Mouse (Mus musculus) brain, adult 2 months (tissue): ENCODE measurements around the gene Ern1.
"Not testable (repeated sequence)": the region's sequence is repeated elsewhere in the genome, so short reads cannot be mapped to it uniquely, and the experiment has no call there.

Experiments
- DNase-seq: peaks from one replicate; pipeline ENCODE4 v3.0.0; 2011; ENCODE audit warnings: low read depth, low spot score

Ern1 gene

GRCm38 (mm10) chr11:106502631-106503424 lies 15.2 kb upstream of the Ern1 start:
- peak; percentile 31 for DNase-seq

- DNase-seq: no peak
Measured at GRCm38 (mm10) chr11:106502159-106502505, 14.5 kb upstream of the Ern1 start.

- DNase-seq: peak; percentile 82
Measured at GRCm38 (mm10) chr11:106501308-106502158, 13.9 kb upstream of the Ern1 start.

- DNase-seq: peak; percentile 100
Measured at GRCm38 (mm10) chr11:106500393-106501307, 13.0 kb upstream of the Ern1 start.

GRCm38 (mm10) chr11:106498739-106499379 lies 11.2 kb upstream of the Ern1 start:
- no peak for DNase-seq

- DNase-seq: no peak
Measured at GRCm38 (mm10) chr11:106497926-106498325, 10.3 kb upstream of the Ern1 start.

GRCm38 (mm10) chr11:106497009-106497408 lies 9.4 kb upstream of the Ern1 start:
- DNase-seq: not testable (repeated sequence)

GRCm38 (mm10) chr11:106492984-106493669 lies 5.5 kb upstream of the Ern1 start:
- no peak for DNase-seq

GRCm38 (mm10) chr11:106491393-106491792 lies 3.7 kb upstream of the Ern1 start:
- DNase-seq: peak; percentile 89

- not testable (repeated sequence) for DNase-seq
Measured at GRCm38 (mm10) chr11:106490600-106490999, 2.9 kb upstream of the Ern1 start.

- no peak for DNase-seq
Measured at GRCm38 (mm10) chr11:106490057-106490456, 2.4 kb upstream of the Ern1 start.

- peak; percentile 60 for DNase-seq
Measured at GRCm38 (mm10) chr11:106489036-106489693, 1.5 kb upstream of the Ern1 start.

GRCm38 (mm10) chr11:106488126-106488561 lies 492 bp upstream of the Ern1 start:
- DNase-seq: no peak

- DNase-seq: no peak
Measured at GRCm38 (mm10) chr11:106486866-106487732, 553 bp downstream of the Ern1 start.

GRCm38 (mm10) chr11:106486042-106486865 lies 1.4 kb downstream of the Ern1 start:
- no peak for DNase-seq

- no peak for DNase-seq
Measured at GRCm38 (mm10) chr11:106485611-106486010, 2.0 kb downstream of the Ern1 start.

GRCm38 (mm10) chr11:106484875-106485274 lies 2.8 kb downstream of the Ern1 start:
- DNase-seq: no peak

GRCm38 (mm10) chr11:106482867-106483266 lies 4.8 kb downstream of the Ern1 start:
- no peak for DNase-seq
